Mouse (Mus musculus) G1E (cell line): ENCODE results near the gene Vmp1.

Experiments
- CTCF ChIP-seq: IDR thresholded peaks from 2 replicates; pipeline ENCODE4 v1.5.1; 2012; ENCODE audit warnings: low read depth, low read length, inconsistent platforms, mixed read lengths
- GATA1 ChIP-seq: IDR thresholded peaks from 2 replicates; pipeline ENCODE4 v1.6.1; 2012; ENCODE audit warnings: borderline replicate concordance, low read length, inconsistent platforms, mixed read lengths
- POLR2AphosphoS5 ChIP-seq: IDR thresholded peaks from 2 replicates; pipeline ENCODE4 v1.6.1; 2012; ENCODE audit warnings: low read depth, low read length, inconsistent platforms; ENCODE audit not compliant: insufficient replicate concordance
- TAL1 ChIP-seq: conservative IDR thresholded peaks from 2 replicates; pipeline ENCODE4 v1.6.1; 2012; ENCODE audit warnings: low read depth, low read length, inconsistent platforms, mixed read lengths

DNA sequence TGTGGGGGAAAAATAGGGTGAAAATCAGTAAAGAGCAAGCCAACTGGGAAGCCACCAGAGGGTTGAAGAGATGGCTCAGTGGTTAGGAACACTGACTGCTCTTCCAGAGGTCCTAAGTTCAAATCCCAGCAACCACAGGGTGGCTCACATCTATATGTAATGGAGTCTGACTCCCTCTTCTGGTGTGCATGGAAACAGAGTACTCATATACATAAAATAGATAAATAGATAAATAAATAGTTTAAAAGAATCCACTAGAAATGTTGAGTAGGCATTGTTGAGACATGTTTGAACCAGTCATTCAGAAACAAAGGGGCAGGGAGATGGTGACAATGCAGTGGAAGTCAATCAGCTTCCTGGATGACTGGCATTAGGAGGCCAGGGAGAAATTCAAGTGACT, 56.0 kb downstream of the Vmp1 start:
- TF ChIP-seq CTCF (no peak), TAL1 (no peak), GATA1 (no peak), POLR2AphosphoS5 (no peak)
